In genomic region chr3:9568565-9569228, GRCm38 (mm10) we compare ENCODE assay signal across 11 mouse cellular contexts. TPM values are rescaled to one million over a fixed set of nuclear protein-coding genes. Genes with fewer than 3 reads are reported as not detected.
DNase-seq lines count a peak whose midpoint lies in the region; ATAC-seq lines count a peak whose summit lies in the region.
"Had no signal": no experiment of that assay in that cellular context is flagged by ENCODE, and none has a peak within 500 bp of the region (broad histone marks: within the 10 kb centered on the region; RNA-seq: fewer than 3 reads in every experiment).

No protein-coding gene starts in this region.

- peak; percentile 64; the same call in 1 of the 2 replicates for ATAC-seq in frontal cortex, adult (ENCODE audit: low TSS enrichment)
- 0 out of 2 replicates have a peak, but pooled peaks have one; percentile 10 for ATAC-seq in megakaryocyte-erythroid progenitor cell, adult 5-6 weeks (replicated peaks; ENCODE audit: low FRiP score, low TSS enrichment, poor library complexity, severe bottlenecking)

- no peak for DNase-seq in frontal cortex, postnatal 14 days (ENCODE audit: low spot score in 2 of 2)
- peak; percentile 8 for DNase-seq in cerebellum, adult 11 months
- peak; percentile 48 to 64 for DNase-seq in cerebellum, postnatal 25 days
- no peak for DNase-seq in layer of hippocampus, postnatal 25 days (ENCODE audit: extremely low spot score in 1 of 2, low spot score in 1 of 2)
- DNase-seq in left cerebral cortex, adult 9 months (ENCODE audit: low spot score in 2 of 2), result no peak
- no peak for DNase-seq in thymus, postnatal 25 days
- DNase-seq: gastrocnemius, postnatal 36 days; kidney, adult 11 months; lung, postnatal 10 days had no signal

RNA-seq across cellular contexts. Expression of gene Zfp704, which starts 41.2 kb away (rescaled TPM):
- 12.5 and 18.9 TPM in 2 replicates for total RNA-seq in megakaryocyte-erythroid progenitor cell, adult 5-6 weeks (2014; fragmentation: Nextera tagmentation)
- total RNA-seq in megakaryocyte-erythroid progenitor cell, adult 5-6 weeks (2017), result 8.9 and 12.4 TPM in 2 replicates
- 10 to 100 TPM; 32.4 to 34.2 TPM for total RNA-seq in layer of hippocampus, postnatal 25 days (2021)

Comparison
In these comparisons a context has a peak if more than half of its experiments do, and no peak if none do; other contexts are left out.
1. DNase-seq: peak in cerebellum, adult 11 months (single experiment) and cerebellum, postnatal 25 days (2 of 2); none in frontal cortex, postnatal 14 days (0 of 2), layer of hippocampus, postnatal 25 days (0 of 2), left cerebral cortex, adult 9 months (0 of 2) and thymus, postnatal 25 days (single experiment).